Mouse (Mus musculus) thymus, adult 2 months (tissue): Measurements from ENCODE around the gene Entpd7. TPM values are rescaled to one million over a fixed set of nuclear protein-coding genes. Genes with fewer than 3 reads are reported as not detected.

Experiments used
- DNase-seq: peaks from one replicate; pipeline ENCODE4 v3.0.0; 2021
- H3K27ac ChIP-seq: fragments of 200-500 bp; 2 replicates; pipeline ENCODE4 v1.5.1; 2012; ENCODE audit warnings: low read length, control low read depth; ENCODE audit not compliant: control insufficient read depth, insufficient read depth
- H3K27me3 ChIP-seq: fragments of 200-500 bp; 2 replicates; pipeline ENCODE4 v1.6.1; 2012; ENCODE audit warnings: mild to moderate bottlenecking, low read length, moderate library complexity, mixed read lengths; ENCODE audit not compliant: control insufficient read depth, insufficient read depth
- H3K36me3 ChIP-seq: fragments of 200-500 bp; 2 replicates; pipeline ENCODE4 v1.6.1; 2012; ENCODE audit warnings: mild to moderate bottlenecking, low read length, moderate library complexity; ENCODE audit not compliant: control insufficient read depth, insufficient read depth
- H3K4me1 ChIP-seq: fragments of 200-500 bp; replicated peaks from 2 replicates; pipeline ENCODE4 v1.6.1; 2012; ENCODE audit warnings: low read length; ENCODE audit not compliant: control insufficient read depth, insufficient read depth
- H3K4me3 ChIP-seq: fragments of 200-500 bp; 2 replicates; pipeline ENCODE4 v1.5.1; 2012; ENCODE audit warnings: mild to moderate bottlenecking, low read length, control low read depth, moderate library complexity; ENCODE audit not compliant: control insufficient read depth, insufficient read depth
- CTCF ChIP-seq: fragments of 200-500 bp; IDR thresholded peaks from 2 replicates; pipeline ENCODE4 v1.5.1; 2012; ENCODE audit warnings: mild to moderate bottlenecking, control low read depth, low read length, moderate library complexity, borderline replicate concordance; ENCODE audit not compliant: control insufficient read depth, poor library complexity, insufficient read depth; ENCODE audit errors: extremely low read depth
- POLR2A ChIP-seq: fragments of 200-500 bp; IDR thresholded peaks from 2 replicates; pipeline ENCODE4 v1.6.1; 2012; ENCODE audit warnings: mild to moderate bottlenecking, low read length, control low read depth, moderate library complexity; ENCODE audit not compliant: control insufficient read depth, poor library complexity, insufficient read depth; ENCODE audit errors: extremely low read depth
- WGBS: fragments of 180-500 bp; shearing (Covaris S2); methylation state at CpG from one replicate; pipeline ENCODE4 v1.1.7; 2018; 5-methylcytosine and 5-hydroxymethylcytosine counted together
- polyA plus RNA-seq: library from polyadenylated mRNA; depleted of rRNA; stranded (reverse); fragments of >200 nt; gene quantifications from 2 replicates; pipeline ENCODE4 v1.2.3, GENCODE M21; 2012; rRNA removed

The Entpd7 gene
- polyA plus RNA-seq, 1 experiment, result 8.8 TPM

- TF ChIP-seq POLR2A (no peak), CTCF (no peak)
- Histone ChIP-seq H3K4me1 (no peaks in the 10 kb centered on the region), H3K27ac (no peak within 1 kb of the TSS), H3K27me3 (no peaks in the 10 kb centered on the region), H3K4me3 (no peak within 1 kb of the TSS), H3K36me3 (no peaks in the 10 kb centered on the region)
- no peak for DNase-seq
- 86% methylated on average over 3 of the region's 3 CpGs for WGBS
These were observed 92.5 kb downstream of the Entpd7 start, which contains the start of gene Abcc2 for GRCm38 (mm10) chr19:43781980-43782379. TSS of gene Abcc2 (plus strand) at chr19:43782192.

Other genes with a start within 250 kb of the Entpd7 start
- 2.4 and 2.9 TPM in 2 replicates for gene Cnnm1, start 249.2 kb upstream of the Entpd7 start, polyA plus RNA-seq
- 27.8 and 41.4 TPM in 2 replicates for gene Got1, start 165.1 kb upstream of the Entpd7 start, polyA plus RNA-seq
- not detected in 2 replicates for gene Nkx2-3, start 77.3 kb upstream of the Entpd7 start, polyA plus RNA-seq
- gene Slc25a28, start 14.8 kb upstream of the Entpd7 start, polyA plus RNA-seq, result 80.5 and 88.7 TPM in 2 replicates
- 5.4 and 5.5 TPM in 2 replicates for gene Cutc, start 63.3 kb downstream of the Entpd7 start, polyA plus RNA-seq
- 17.3 and 17.4 TPM in 2 replicates for gene Cox15, start 63.3 kb downstream of the Entpd7 start, polyA plus RNA-seq
- 0.46 and 1.1 TPM in 2 replicates for gene Abcc2, start 92.5 kb downstream of the Entpd7 start, polyA plus RNA-seq